Mouse (Mus musculus) liver, adult 2 months (tissue): ENCODE measurements around the gene Trappc6a.

Source experiments
- CTCF ChIP-seq: fragments of 200-500 bp; IDR thresholded peaks from 2 replicates; pipeline ENCODE4 v1.5.1; 2011; ENCODE audit warnings: low read depth, low read length, control low read depth
- POLR2A ChIP-seq: fragments of 200-500 bp; IDR thresholded peaks from 2 replicates; pipeline ENCODE4 v1.6.1; 2011; ENCODE audit warnings: low read length, control low read depth; ENCODE audit not compliant: insufficient read depth; ENCODE audit errors: extremely low read depth

DNA sequence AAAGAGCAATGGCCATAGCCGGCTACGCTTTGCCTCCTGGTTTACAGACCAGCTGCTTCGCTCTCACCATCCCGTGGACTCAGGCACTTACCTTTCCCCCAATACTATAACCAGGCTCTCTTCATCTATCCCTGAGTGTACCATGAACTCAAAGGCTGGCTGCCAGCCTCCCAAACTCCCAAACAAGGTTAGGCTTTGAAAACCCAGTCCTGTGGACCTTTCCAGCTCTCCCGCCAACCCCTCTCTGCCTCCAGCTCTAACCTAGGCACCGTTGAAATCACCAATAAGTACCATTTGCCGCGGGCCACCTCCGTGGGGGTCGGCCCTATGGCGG, 53.2 kb downstream of the Trappc6a start:
- TF ChIP-seq CTCF: no peak
- TF ChIP-seq POLR2A: no peak
